ENCODE assay signal across 1 mouse cellular context in genomic region chr12:86896921-86897512, GRCm38 (mm10).
TF ChIP-seq lines count a peak whose summit lies in the region.

No protein-coding gene starts in this region.

TF ChIP-seq in MEL, 35 proteins besides CTCF, POLR2A, EP300 and RAD21 (continued from another document):
- peak; percentile 65 for TF ChIP-seq MXI1 (IDR thresholded peaks at IDR 0.05; ENCODE audit: low read depth, low read length)
- 0 out of 2 replicates have a peak, but pooled peaks have one; percentile 32 for TF ChIP-seq MYC (IDR thresholded peaks at IDR 0.05; ENCODE audit: low read depth, low read length)
- no peak for TF ChIP-seq JUND (IDR thresholded peaks at IDR 0.05; ENCODE audit: low read depth, low read length)
- TF ChIP-seq ZC3H11A (IDR thresholded peaks at IDR 0.05; ENCODE audit: low read depth, low read length) = no peak
- TF ChIP-seq TAL1 (IDR thresholded peaks at IDR 0.05; ENCODE audit: low read length) = no peak
- no peak for TF ChIP-seq BHLHE40 (IDR thresholded peaks at IDR 0.05; ENCODE audit: borderline replicate concordance, low read depth, low read length)
- TF ChIP-seq NELFE (IDR thresholded peaks at IDR 0.05; ENCODE audit: low read depth, low read length) = no peak
- TF ChIP-seq GATA1 (IDR thresholded peaks at IDR 0.05; ENCODE audit: low read depth, low read length) = peak; percentile 72
- TF ChIP-seq KAT2A (conservative IDR thresholded peaks at IDR 0.05; ENCODE audit: low read depth, low read length) = no peak
- TF ChIP-seq POLR2AphosphoS2 (IDR thresholded peaks at IDR 0.05; ENCODE audit: low read length) = no peak
- TF ChIP-seq TBP (IDR thresholded peaks at IDR 0.05; ENCODE audit: low read depth, low read length) = peak; percentile 40; the same call in 1 of the 2 replicates
- no peak; the same call in 1 of the 2 replicates for TF ChIP-seq ZKSCAN1 (IDR thresholded peaks at IDR 0.05; ENCODE audit: low read depth, low read length)
- peak; percentile 81 for TF ChIP-seq USF1 (IDR thresholded peaks at IDR 0.05; ENCODE audit: low read depth, low read length)
- TF ChIP-seq MYB (IDR thresholded peaks at IDR 0.05; ENCODE audit: low read depth, low read length) = no peak
